10 mouse cellular contexts compared by ENCODE assay signal in the genomic region with DNA sequence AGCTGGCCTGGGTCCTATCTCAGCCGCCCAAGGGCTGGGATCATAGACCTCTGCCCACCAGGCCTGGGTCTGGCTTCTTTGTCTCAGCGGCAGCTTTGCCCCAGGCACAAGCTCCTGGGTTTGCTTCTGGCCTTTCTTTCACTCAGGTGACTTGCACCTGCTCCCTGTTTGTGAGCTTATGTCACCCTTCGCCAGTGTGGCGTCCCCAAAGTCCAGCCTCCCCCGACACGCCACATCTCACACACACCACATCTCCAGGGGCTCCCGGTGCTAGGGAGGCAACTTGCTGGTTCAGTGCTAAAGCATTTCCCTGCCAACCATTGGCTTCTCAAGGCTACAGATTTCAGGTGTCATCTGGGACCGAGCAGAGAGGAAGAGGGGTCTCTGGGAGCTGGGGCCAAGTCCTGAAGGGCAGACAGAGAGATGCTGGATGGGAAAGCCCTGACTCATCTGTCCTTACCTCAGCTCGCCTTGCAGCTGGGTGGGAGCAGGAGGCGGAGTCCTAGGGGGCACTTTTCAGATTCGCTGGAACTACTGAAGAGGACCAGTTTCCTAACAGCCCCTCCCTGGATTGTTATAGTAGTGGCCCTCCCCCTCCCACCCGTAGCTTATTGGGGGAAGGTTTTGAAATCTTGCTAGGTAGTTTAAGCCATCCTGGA. TPM values are rescaled to one million over a fixed set of nuclear protein-coding genes. Genes with fewer than 3 reads are reported as not detected.
DNase-seq lines count a peak whose midpoint lies in the region; ATAC-seq and TF ChIP-seq lines count a peak whose summit lies in the region.
"Had no signal": no experiment of that assay in that cellular context is flagged by ENCODE, and none has a peak within 500 bp of the region (broad histone marks: within the 10 kb centered on the region; RNA-seq: fewer than 3 reads in every experiment).

No protein-coding gene starts in this region.

- no peaks in the 10 kb centered on the region for H3K9me3 ChIP-seq in heart, embryonic 15.5 days (replicated peaks)
- no peaks in the 10 kb centered on the region for H3K9me3 ChIP-seq in stomach, embryonic 15.5 days
- H3K9me3 ChIP-seq: liver, embryonic 15.5 days had no signal

- H3K36me3 ChIP-seq in heart, adult 2 months (ENCODE audit: control insufficient read depth, insufficient read depth, low read length) = peaks cover 5% of the 10 kb centered on the region
- H3K36me3 ChIP-seq in heart, embryonic 15.5 days = peaks cover 9% of the 10 kb centered on the region; the same call in 1 of the 2 replicates
- H3K36me3 ChIP-seq in stomach, embryonic 15.5 days = no peaks in the 10 kb centered on the region
- H3K36me3 ChIP-seq: liver, embryonic 15.5 days had no signal

- TF ChIP-seq POLR2A in heart, adult 2 months (IDR thresholded peaks at IDR 0.05; ENCODE audit: insufficient read depth, low read depth, low read length) = no peak

- no peak for TF ChIP-seq CTCF in heart, adult 2 months (IDR thresholded peaks at IDR 0.05)

- no peaks in the 10 kb centered on the region for H3K27me3 ChIP-seq in heart, adult 2 months (ENCODE audit: control insufficient read depth, insufficient read depth, low read length)
- no peaks in the 10 kb centered on the region for H3K27me3 ChIP-seq in heart, embryonic 15.5 days
- H3K27me3 ChIP-seq in stomach, embryonic 15.5 days (replicated peaks) = no peaks in the 10 kb centered on the region

- no peak for TF ChIP-seq EP300 in heart, adult 2 months (IDR thresholded peaks at IDR 0.05; ENCODE audit: insufficient read depth, low read depth, low read length)

- H3K27ac ChIP-seq in heart, adult 2 months = peak overlapping the region; percentile 20
- peak overlapping the region; percentile 99 for H3K27ac ChIP-seq in heart, embryonic 15.5 days
- H3K27ac ChIP-seq in stomach, embryonic 15.5 days = peak overlapping the region; percentile 49
- H3K27ac ChIP-seq: liver, embryonic 15.5 days had no signal

- peak overlapping the region; percentile 89 for H3K4me2 ChIP-seq in heart, embryonic 15.5 days
- H3K4me2 ChIP-seq in stomach, embryonic 15.5 days = peak overlapping the region; percentile 87; the same call in 1 of the 2 replicates

- intact Hi-C loops in heart, adult 2 months (cut with DNase I) = no loop called here

- no peaks in the 10 kb centered on the region for H3K79me2 ChIP-seq in heart, adult 2 months (replicated peaks; ENCODE audit: control insufficient read depth, insufficient read depth, low read length)

- no peak overlapping the region for H3K4me3 ChIP-seq in heart, adult 2 months
- peak overlapping the region; percentile 54; the same call in 1 of the 2 replicates for H3K4me3 ChIP-seq in heart, embryonic 15.5 days
- H3K4me3 ChIP-seq in stomach, embryonic 15.5 days (replicated peaks) = no peak overlapping the region

- 64% methylated on average over 12 of the region's 12 CpGs for WGBS in heart, adult 2 months
- 49% methylated on average over 12 of the region's 12 CpGs for WGBS in heart, embryonic 15.5 days
- 49% methylated on average over 12 of the region's 12 CpGs for WGBS in stomach, embryonic 15.5 days

- DNase-seq in heart, adult 2 months = peak in 1 of 2 experiments; percentile 22
- no peak for DNase-seq in heart, adult 8-10 months (ENCODE audit: low spot score)
- DNase-seq in ovary, postnatal 36 days (ENCODE audit: low spot score) = peak; percentile 7
- no peak for DNase-seq in ovary, postnatal 10 days (ENCODE audit: low spot score)
- DNase-seq in frontal cortex, postnatal 25 days (ENCODE audit: low spot score in 2 of 2) = no peak
- DNase-seq in layer of hippocampus, postnatal 14 days (ENCODE audit: low spot score in 2 of 2) = no peak

- ATAC-seq in heart, embryonic 15.5 days (replicated peaks; ENCODE audit: insufficient number of reproducible peaks, insufficient read depth, low FRiP score, low read depth) = no peak
- ATAC-seq in stomach, embryonic 15.5 days (ENCODE audit: insufficient read depth, low FRiP score, low read depth) = no peak

- peaks cover 44% of the 10 kb centered on the region for H3K4me1 ChIP-seq in heart, adult 2 months (ENCODE audit: control insufficient read depth, insufficient read depth, low read length)
- peaks cover 99% of the 10 kb centered on the region for H3K4me1 ChIP-seq in heart, embryonic 15.5 days (replicated peaks)
- H3K4me1 ChIP-seq in stomach, embryonic 15.5 days = peaks cover 95% of the 10 kb centered on the region

- no peak overlapping the region for H3K9ac ChIP-seq in heart, adult 2 months (ENCODE audit: low read depth, low read length)
- H3K9ac ChIP-seq in heart, embryonic 15.5 days = no peak overlapping the region
- H3K9ac ChIP-seq in stomach, embryonic 15.5 days = no peak overlapping the region
- H3K9ac ChIP-seq: liver, embryonic 15.5 days had no signal

RNA-seq across cellular contexts. Expression of a gene that starts 14.3 kb away (rescaled TPM):
- total RNA-seq in heart, adult 2 months (2021) = 10 to 100 TPM; 44.5 to 58.7 TPM
- 15.3 and 21.5 TPM in 2 replicates for polyA plus RNA-seq in heart, adult 2 months (2012; rRNA removed)
- total RNA-seq in heart, adult 8-10 months (2022) = 10 to 100 TPM; 51.6 to 56.9 (median 53.9) TPM
- 9.1 and 12.6 TPM in 2 replicates for polyA plus RNA-seq in heart, embryonic 15.5 days (2015; fragmentation: Nextera tagmentation; extraction: Ambion mirVana)
- 12.0 and 12.1 TPM in 2 replicates for polyA plus RNA-seq in stomach, embryonic 15.5 days (2015; fragmentation: Nextera tagmentation; extraction: Ambion mirVana)
- total RNA-seq in layer of hippocampus, postnatal 14 days (2021) = 10 to 100 TPM; 76.1 to 76.3 TPM

RNA-seq across cellular contexts. Expression of a gene that starts 42.2 kb away (rescaled TPM):
- total RNA-seq in heart, adult 2 months (2021) = not detected
- polyA plus RNA-seq in heart, adult 2 months (2012; rRNA removed) = 0.47 and 0.53 TPM in 2 replicates
- under 1 TPM in 2 of 4 experiments, not detected in 2; 0.26 to 0.28 TPM for total RNA-seq in heart, adult 8-10 months (2022)
- 0.63 TPM in 1 of 2 replicates, not detected in the other for polyA plus RNA-seq in heart, embryonic 15.5 days (2015; fragmentation: Nextera tagmentation; extraction: Ambion mirVana)
- 18.2 and 26.2 TPM in 2 replicates for polyA plus RNA-seq in stomach, embryonic 15.5 days (2015; fragmentation: Nextera tagmentation; extraction: Ambion mirVana)
- not detected for total RNA-seq in layer of hippocampus, postnatal 14 days (2021)
- total RNA-seq: heart, postnatal 36 days had no signal
- polyA plus RNA-seq: liver, embryonic 15.5 days had no signal

RNA-seq across cellular contexts. Expression of a gene that starts 56.0 kb away (rescaled TPM):
- not detected for total RNA-seq in heart, adult 2 months (2021)
- not detected in 2 replicates for polyA plus RNA-seq in heart, adult 2 months (2012; rRNA removed)
- total RNA-seq in heart, adult 8-10 months (2022) = not detected
- polyA plus RNA-seq in heart, embryonic 15.5 days (2015; fragmentation: Nextera tagmentation; extraction: Ambion mirVana) = not detected in 2 replicates
- not detected in 2 replicates for polyA plus RNA-seq in stomach, embryonic 15.5 days (2015; fragmentation: Nextera tagmentation; extraction: Ambion mirVana)
- total RNA-seq in layer of hippocampus, postnatal 14 days (2021) = not detected
- total RNA-seq: heart, postnatal 36 days had no signal
- polyA plus RNA-seq: liver, embryonic 15.5 days had no signal

Comparison
In these comparisons a context has a peak if more than half of its experiments do, and no peak if none do; other contexts are left out.
1. H3K27ac ChIP-seq: peak in every context shown above with its lines; median percentile 99 in heart, embryonic 15.5 days; 49 in stomach, embryonic 15.5 days; 20 in heart, adult 2 months.